Mouse (Mus musculus) embryonic facial prominence, embryonic 15.5 days (tissue): Measurements from ENCODE around the gene C2cd2l. TPM values are rescaled to one million over a fixed set of nuclear protein-coding genes. Genes with fewer than 3 reads are reported as not detected.

Experiments
- ATAC-seq: fragments of 200-750 bp; cut with Nextera tagmentation; 2 replicates; pipeline ENCODE4 v1.8.0; 2017; ENCODE audit warnings: low read depth, moderate TSS enrichment; ENCODE audit not compliant: insufficient number of reproducible peaks, low FRiP score, low TSS enrichment
- H3K27ac ChIP-seq: fragments of 300-500 bp; sonication (generic); replicated peaks from 2 replicates; pipeline ENCODE4 v1.5.1; 2015; ENCODE audit warnings: mild to moderate bottlenecking, inconsistent platforms
- H3K27me3 ChIP-seq: fragments of 300-500 bp; sonication (generic); 2 replicates; pipeline ENCODE4 v1.6.1; 2015; ENCODE audit warnings: inconsistent platforms
- H3K36me3 ChIP-seq: fragments of 300-500 bp; sonication (generic); 2 replicates; pipeline ENCODE4 v1.6.1; 2015; ENCODE audit warnings: mild to moderate bottlenecking, inconsistent platforms
- H3K4me1 ChIP-seq: fragments of 300-500 bp; sonication (generic); 2 replicates; pipeline ENCODE4 v1.6.1; 2015; ENCODE audit warnings: inconsistent platforms
- H3K4me2 ChIP-seq: fragments of 300-500 bp; sonication (generic); replicated peaks from 2 replicates; pipeline ENCODE4 v1.6.1; 2015; ENCODE audit warnings: mild to moderate bottlenecking, inconsistent platforms
- H3K4me3 ChIP-seq: fragments of 300-500 bp; sonication (generic); replicated peaks from 2 replicates; pipeline ENCODE4 v1.5.1; 2015; ENCODE audit warnings: mild to moderate bottlenecking, inconsistent platforms
- H3K9ac ChIP-seq: fragments of 300-500 bp; sonication (generic); 2 replicates; pipeline ENCODE4 v1.6.1; 2015; ENCODE audit warnings: inconsistent platforms
- H3K9me3 ChIP-seq: fragments of 300-500 bp; sonication (generic); replicated peaks from 2 replicates; pipeline ENCODE4 v1.6.1; 2016; ENCODE audit warnings: inconsistent platforms
- WGBS: fragments of 180-500 bp; shearing (Covaris S2); methylation state at CpG from one replicate; pipeline ENCODE4 v1.1.7; 2015; 5-methylcytosine and 5-hydroxymethylcytosine counted together
- polyA plus RNA-seq: library from polyadenylated mRNA; unstranded; fragments of >200 nt; fragmentation: Nextera tagmentation; extraction: Ambion mirVana; gene quantifications from 2 replicates; pipeline ENCODE4 v1.2.1, GENCODE M21; 2015

The C2cd2l gene
- polyA plus RNA-seq, 1 experiment from 2014 or later, result 9.1 TPM

- Histone ChIP-seq H3K27me3 (peaks cover 23% of the 10 kb centered on the region), H3K36me3 (peaks cover 19% of the 10 kb centered on the region), H3K4me1 (peaks cover 26% of the 10 kb centered on the region), H3K9ac (peak overlapping the region; percentile 65), H3K4me2 (peak overlapping the region; percentile 93), H3K4me3 (peak overlapping the region; percentile 62), H3K27ac (no peak overlapping the region), H3K9me3 (no peaks in the 10 kb centered on the region)
- ATAC-seq, result peak; percentile 46; the same call in 1 of the 2 replicates
- under 1% methylated on average over 46 of the region's 47 CpGs for WGBS
Observed at GRCm38 (mm10) chr9:44287401-44288075, 32.5 kb downstream of the C2cd2l start.

DNA sequence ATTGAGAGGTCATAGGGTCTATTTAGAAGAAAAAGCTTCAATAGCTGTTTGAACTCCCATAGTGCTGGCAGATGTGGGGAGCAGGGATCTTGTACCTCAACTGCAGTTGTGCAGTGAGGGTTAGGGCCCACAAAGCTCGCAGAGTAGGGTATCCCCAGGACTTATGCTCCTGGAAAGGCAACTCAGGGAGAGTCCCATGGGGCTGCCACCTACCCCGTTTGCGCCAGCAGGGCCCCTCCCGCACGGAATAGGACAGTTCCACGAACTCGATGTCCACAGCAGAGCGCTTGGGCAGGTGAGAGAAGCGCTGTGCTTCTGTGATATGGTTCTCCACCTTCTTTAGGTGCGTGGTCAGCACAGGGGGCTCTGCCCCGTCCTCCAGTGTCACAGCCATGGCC, 33.1 kb downstream of the C2cd2l start:
- 8% methylated on average over 11 of the region's 11 CpGs for WGBS
- H3K27ac ChIP-seq, result no peak overlapping the region
- H3K4me1 ChIP-seq, result peaks cover 26% of the 10 kb centered on the region
- H3K36me3 ChIP-seq, result peaks cover 15% of the 10 kb centered on the region
- H3K9me3 ChIP-seq, result no peaks in the 10 kb centered on the region
- H3K27me3 ChIP-seq, result peaks cover 23% of the 10 kb centered on the region
- ATAC-seq, result peak; percentile 40; the same call in 1 of the 2 replicates
- H3K9ac ChIP-seq, result peak overlapping the region; percentile 65
- H3K4me3 ChIP-seq, result peak overlapping the region; percentile 62
- peak overlapping the region; percentile 93 for H3K4me2 ChIP-seq

DNA sequence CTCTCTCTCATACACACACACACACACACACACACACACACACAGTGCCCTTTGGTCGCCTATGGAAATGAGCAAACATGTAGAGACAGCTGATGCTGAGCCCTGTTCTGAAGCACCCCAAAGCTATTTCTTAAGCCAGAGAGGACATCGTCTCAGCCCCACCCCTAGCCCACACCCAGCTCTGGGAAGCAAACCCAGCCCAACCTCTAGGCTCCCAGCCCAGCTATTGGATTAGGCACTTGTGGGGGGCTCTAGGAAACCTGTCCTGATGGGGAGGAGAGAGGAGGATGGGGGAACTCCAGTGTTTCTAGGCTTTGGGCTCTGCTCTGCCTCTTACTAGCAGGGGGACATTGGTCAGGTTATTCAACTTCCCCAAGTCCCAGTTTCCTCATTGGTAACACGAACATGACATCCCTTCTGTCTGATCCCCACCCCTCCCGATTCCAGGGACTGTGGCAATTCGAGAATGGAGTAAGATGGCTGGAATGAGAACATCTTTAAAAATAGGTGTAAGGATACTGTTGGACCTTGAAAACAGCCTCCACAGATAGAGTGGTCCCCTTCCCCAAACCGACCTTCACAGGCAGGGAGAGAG, 33.7 kb downstream of the C2cd2l start:
- peaks cover 23% of the 10 kb centered on the region for H3K27me3 ChIP-seq
- ATAC-seq, result no peak
- WGBS, result 9% methylated on average over 6 of the region's 6 CpGs
- H3K4me2 ChIP-seq, result no peak overlapping the region; the same call in 1 of the 2 replicates
- no peak overlapping the region for H3K27ac ChIP-seq
- peaks cover 10% of the 10 kb centered on the region for H3K36me3 ChIP-seq
- no peak overlapping the region for H3K4me3 ChIP-seq
- peaks cover 26% of the 10 kb centered on the region for H3K4me1 ChIP-seq
- no peaks in the 10 kb centered on the region for H3K9me3 ChIP-seq
- H3K9ac ChIP-seq, result no peak overlapping the region

- Histone ChIP-seq H3K27ac (no peak overlapping the region), H3K4me2 (no peak overlapping the region), H3K4me1 (peaks cover 18% of the 10 kb centered on the region), H3K4me3 (no peak overlapping the region), H3K9me3 (no peaks in the 10 kb centered on the region), H3K27me3 (peaks cover 10% of the 10 kb centered on the region), H3K9ac (no peak overlapping the region), H3K36me3 (peaks cover 4% of the 10 kb centered on the region; the same call in 1 of the 2 replicates)
- WGBS, result 72% methylated on average over 5 of the region's 5 CpGs
- ATAC-seq, result no peak
Observed at GRCm38 (mm10) chr9:44283183-44283582, 36.9 kb downstream of the C2cd2l start.

- ATAC-seq, result no peak
- Histone ChIP-seq H3K9me3 (no peaks in the 10 kb centered on the region), H3K4me2 (no peak overlapping the region), H3K4me3 (no peak overlapping the region), H3K9ac (no peak overlapping the region), H3K27ac (no peak overlapping the region), H3K27me3 (no peaks in the 10 kb centered on the region), H3K4me1 (peaks cover 14% of the 10 kb centered on the region), H3K36me3 (0 out of 2 replicates have a peak, but pooled peaks cover 4% of the 10 kb centered on the region)
- WGBS, result 82% methylated on average over 4 of the region's 4 CpGs
Observed at GRCm38 (mm10) chr9:44269973-44270372, 50.1 kb downstream of the C2cd2l start.

DNA sequence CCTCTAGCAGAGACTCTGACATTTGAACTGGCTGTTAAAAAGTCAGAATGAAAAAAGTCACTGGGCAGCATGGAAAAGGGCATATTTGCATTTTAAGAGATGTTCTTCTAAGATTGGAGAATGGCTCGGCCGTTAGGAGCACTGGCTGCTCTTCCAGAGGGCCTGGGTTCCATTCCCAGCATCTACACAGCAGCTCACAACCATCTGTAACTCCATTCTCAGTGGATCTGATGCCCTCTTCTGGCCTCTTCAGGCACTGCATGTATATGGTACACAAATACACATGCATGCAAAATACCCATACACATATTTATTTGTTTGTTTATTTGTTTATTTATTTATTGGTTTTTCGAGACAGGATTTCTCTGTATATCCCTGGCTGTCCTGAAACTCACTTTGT, 51.0 kb downstream of the C2cd2l start:
- Histone ChIP-seq H3K9me3 (no peaks in the 10 kb centered on the region), H3K27ac (no peak overlapping the region), H3K9ac (no peak overlapping the region), H3K27me3 (no peaks in the 10 kb centered on the region), H3K4me1 (peaks cover 14% of the 10 kb centered on the region), H3K4me3 (no peak overlapping the region), H3K4me2 (no peak overlapping the region), H3K36me3 (no peaks in the 10 kb centered on the region)
- no peak for ATAC-seq
- 79% methylated on average over 3 of the region's 3 CpGs for WGBS

GRCm38 (mm10) chr9:44268432-44268831, 51.7 kb downstream of the C2cd2l start, which contains the start of gene Nlrx1:
Gene Nlrx1 (minus strand): TSS chr9:44268599.
- 63% methylated on average over 6 of the region's 6 CpGs for WGBS
- no peaks in the 10 kb centered on the region for H3K27me3 ChIP-seq
- peak within 1 kb of the TSS; percentile 55 for H3K4me3 ChIP-seq

DNA sequence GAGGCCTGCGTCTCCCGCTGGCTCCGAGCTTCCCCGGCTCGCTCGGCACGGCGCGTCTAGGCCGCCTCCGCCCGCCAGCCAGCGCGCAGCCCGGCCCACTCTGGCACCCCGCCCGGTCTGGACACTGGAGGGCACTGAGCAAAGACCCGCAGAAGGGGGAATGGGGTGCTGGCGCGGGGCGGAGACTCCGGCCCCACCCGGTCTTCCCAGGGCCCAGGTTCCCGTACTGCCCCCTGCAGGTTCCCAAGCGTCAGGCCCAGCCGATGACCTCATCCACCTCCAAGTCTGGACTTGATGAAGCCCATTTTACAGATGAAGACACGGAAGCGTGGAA, 52.1 kb downstream of the C2cd2l start:
- peak overlapping the region; percentile 55 for H3K4me3 ChIP-seq
- no peaks in the 10 kb centered on the region for H3K27me3 ChIP-seq
- H3K4me1 ChIP-seq, result peaks cover 14% of the 10 kb centered on the region
- no peaks in the 10 kb centered on the region for H3K9me3 ChIP-seq
- H3K36me3 ChIP-seq, result peaks cover 6% of the 10 kb centered on the region
- H3K9ac ChIP-seq, result peak overlapping the region; percentile 53
- ATAC-seq, result peak; percentile 82
- peak overlapping the region; percentile 80 for H3K4me2 ChIP-seq
- peak overlapping the region; percentile 91 for H3K27ac ChIP-seq
- 4% methylated on average over 28 of the region's 28 CpGs for WGBS

More at GRCm38 (mm10) chr9:44268432-44268831, 51.7 kb downstream of the C2cd2l start, which contains the start of gene Nlrx1:
- peak within 1 kb of the TSS; percentile 80 for H3K4me2 ChIP-seq
- H3K36me3 ChIP-seq, result peaks cover 3% of the 10 kb centered on the region
- no peak for ATAC-seq
- peak within 1 kb of the TSS; percentile 91 for H3K27ac ChIP-seq
- no peaks in the 10 kb centered on the region for H3K9me3 ChIP-seq
- H3K4me1 ChIP-seq, result peaks cover 14% of the 10 kb centered on the region
- peak within 1 kb of the TSS; percentile 53 for H3K9ac ChIP-seq

GRCm38 (mm10) chr9:44267319-44268026, 52.6 kb downstream of the C2cd2l start:
- Histone ChIP-seq H3K4me3 (peak overlapping the region; percentile 55), H3K4me1 (peaks cover 14% of the 10 kb centered on the region), H3K27me3 (no peaks in the 10 kb centered on the region), H3K9ac (peak overlapping the region; percentile 53), H3K36me3 (peaks cover 10% of the 10 kb centered on the region), H3K4me2 (peak overlapping the region; percentile 80), H3K27ac (peak overlapping the region; percentile 91), H3K9me3 (no peaks in the 10 kb centered on the region)
- 5% methylated on average over 23 of the region's 23 CpGs for WGBS
- ATAC-seq, result peak; percentile 17; the same call in 1 of the 2 replicates

GRCm38 (mm10) chr9:44266478-44267226, 53.4 kb downstream of the C2cd2l start:
- Histone ChIP-seq H3K36me3 (peaks cover 10% of the 10 kb centered on the region), H3K9me3 (no peaks in the 10 kb centered on the region), H3K27me3 (no peaks in the 10 kb centered on the region), H3K27ac (peak overlapping the region; percentile 91), H3K9ac (no peak overlapping the region), H3K4me3 (peak overlapping the region; percentile 55), H3K4me2 (peak overlapping the region; percentile 80), H3K4me1 (peaks cover 14% of the 10 kb centered on the region)
- ATAC-seq, result no peak
- WGBS, result 69% methylated on average over 8 of the region's 8 CpGs

DNA sequence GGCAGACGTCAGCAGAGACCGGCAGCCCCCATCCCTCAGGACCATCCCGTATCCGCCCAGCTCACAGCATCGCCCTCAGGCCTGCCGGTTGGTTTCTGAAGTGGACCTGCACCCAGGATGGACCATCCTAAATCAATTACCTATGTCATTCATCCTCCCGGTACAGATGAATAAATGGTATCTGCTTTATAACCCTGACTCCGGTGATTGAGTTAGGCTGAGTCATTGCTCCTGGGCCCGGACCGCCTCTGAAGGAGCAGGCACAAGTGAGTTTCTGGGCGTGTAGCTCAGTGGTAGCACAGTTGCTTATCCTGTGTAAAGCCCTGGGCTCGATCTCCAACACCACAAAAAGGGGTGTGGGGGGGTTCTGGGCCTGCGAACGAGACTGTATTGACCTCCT, 58.7 kb downstream of the C2cd2l start:
- H3K4me3 ChIP-seq, result no peak overlapping the region
- peaks cover 17% of the 10 kb centered on the region for H3K36me3 ChIP-seq
- no peak overlapping the region for H3K4me2 ChIP-seq
- 77% methylated on average over 14 of the region's 14 CpGs for WGBS
- ATAC-seq, result no peak
- no peak overlapping the region for H3K27ac ChIP-seq
- no peaks in the 10 kb centered on the region for H3K27me3 ChIP-seq
- peaks cover 3% of the 10 kb centered on the region for H3K4me1 ChIP-seq
- no peaks in the 10 kb centered on the region for H3K9me3 ChIP-seq
- H3K9ac ChIP-seq, result no peak overlapping the region
